Mouse (Mus musculus): ENCODE data around the gene Etfa. TPM values are rescaled to one million over a fixed set of nuclear protein-coding genes. Genes with fewer than 3 reads are reported as not detected.
A peak's percentile ranks its signal among the peaks of the same experiment; 100 is the strongest.

Gene Etfa
- polyA plus RNA-seq, 1 experiment from 2014 or later, result 182 TPM

GRCm38 (mm10) chr9:55544861-55545555 lies 33.0 kb upstream of the Etfa start:
- peaks cover 95% of the 10 kb centered on the region for H3K27me3 ChIP-seq (replicated peaks; ENCODE audit: control insufficient read depth, insufficient read depth, low read length)
- WGBS, result 1% methylated on average over 26 of the region's 30 CpGs
- peak overlapping the region; percentile 47; the same call in 1 of the 2 replicates for H3K9ac ChIP-seq (ENCODE audit: low read depth, low read length)
- H3K27ac ChIP-seq (replicated peaks; ENCODE audit: low read depth, low read length), result 0 out of 2 replicates have a peak overlapping the region, but pooled peaks have one; percentile 33
- H3K4me3 ChIP-seq (ENCODE audit: low read depth, low read length), result peak overlapping the region; percentile 43
- H3K4me2 ChIP-seq (ENCODE audit: low read depth, low read length), result peak overlapping the region; percentile 66
- peaks cover 13% of the 10 kb centered on the region; the same call in 1 of the 2 replicates for H3K4me1 ChIP-seq (ENCODE audit: control insufficient read depth, insufficient read depth, low read length)
- no peaks in the 10 kb centered on the region for H3K36me3 ChIP-seq (ENCODE audit: control insufficient read depth, insufficient read depth, low read length)
- DNase-seq (ENCODE audit: low spot score) (peak; percentile 21), ATAC-seq (ENCODE audit: low read depth) (no peak)
- H3K9me3 ChIP-seq (ENCODE audit: control insufficient read depth, low read length), result no peaks in the 10 kb centered on the region

GRCm38 (mm10) chr9:55543703-55544401 lies 31.8 kb upstream of the Etfa start:
- Histone ChIP-seq H3K27me3 (replicated peaks; ENCODE audit: control insufficient read depth, insufficient read depth, low read length) (peaks cover 95% of the 10 kb centered on the region), H3K9ac (ENCODE audit: low read depth, low read length) (peak overlapping the region; percentile 47), H3K36me3 (ENCODE audit: control insufficient read depth, insufficient read depth, low read length) (no peaks in the 10 kb centered on the region), H3K27ac (replicated peaks; ENCODE audit: low read depth, low read length) (no peak overlapping the region), H3K4me3 (ENCODE audit: low read depth, low read length) (peak overlapping the region; percentile 43), H3K4me1 (ENCODE audit: control insufficient read depth, insufficient read depth, low read length) (peaks cover 13% of the 10 kb centered on the region; the same call in 1 of the 2 replicates), H3K4me2 (ENCODE audit: low read depth, low read length) (peak overlapping the region; percentile 66), H3K9me3 (ENCODE audit: control insufficient read depth, low read length) (no peaks in the 10 kb centered on the region)
- 1% methylated on average over 46 of the region's 46 CpGs for WGBS
- ATAC-seq (ENCODE audit: low read depth), result no peak
- DNase-seq (ENCODE audit: low spot score), result peak; percentile 55

- Histone ChIP-seq H3K9me3 (ENCODE audit: control insufficient read depth, low read length) (no peaks in the 10 kb centered on the region), H3K27ac (replicated peaks; ENCODE audit: low read depth, low read length) (no peak overlapping the region), H3K4me1 (ENCODE audit: control insufficient read depth, insufficient read depth, low read length) (peaks cover 13% of the 10 kb centered on the region; the same call in 1 of the 2 replicates), H3K9ac (ENCODE audit: low read depth, low read length) (peak overlapping the region; percentile 47; the same call in 1 of the 2 replicates), H3K4me2 (ENCODE audit: low read depth, low read length) (peak overlapping the region; percentile 66; the same call in 1 of the 2 replicates), H3K36me3 (ENCODE audit: control insufficient read depth, insufficient read depth, low read length) (no peaks in the 10 kb centered on the region), H3K27me3 (replicated peaks; ENCODE audit: control insufficient read depth, insufficient read depth, low read length) (peaks cover 95% of the 10 kb centered on the region), H3K4me3 (ENCODE audit: low read depth, low read length) (peak overlapping the region; percentile 43)
- ATAC-seq (ENCODE audit: low read depth), result no peak
- WGBS, result 18% methylated on average over 8 of the region's 8 CpGs
- no peak for DNase-seq (ENCODE audit: low spot score)
These were observed 31.3 kb upstream of the Etfa start for GRCm38 (mm10) chr9:55543336-55543702.

- WGBS, result 4% methylated on average over 46 of the region's 59 CpGs
- Histone ChIP-seq H3K36me3 (ENCODE audit: control insufficient read depth, insufficient read depth, low read length) (no peaks in the 10 kb centered on the region), H3K4me3 (ENCODE audit: low read depth, low read length) (peak overlapping the region; percentile 43), H3K27me3 (replicated peaks; ENCODE audit: control insufficient read depth, insufficient read depth, low read length) (peaks cover 93% of the 10 kb centered on the region), H3K4me1 (ENCODE audit: control insufficient read depth, insufficient read depth, low read length) (peaks cover 13% of the 10 kb centered on the region; the same call in 1 of the 2 replicates), H3K27ac (replicated peaks; ENCODE audit: low read depth, low read length) (no peak overlapping the region), H3K9me3 (ENCODE audit: control insufficient read depth, low read length) (no peaks in the 10 kb centered on the region), H3K4me2 (ENCODE audit: low read depth, low read length) (peak overlapping the region; percentile 66), H3K9ac (ENCODE audit: low read depth, low read length) (peak overlapping the region; percentile 59)
- DNase-seq (ENCODE audit: low spot score) (no peak), ATAC-seq (ENCODE audit: low read depth) (no peak)
These were observed 30.6 kb upstream of the Etfa start for GRCm38 (mm10) chr9:55542366-55543325.

GRCm38 (mm10) chr9:55541681-55542365 lies 29.8 kb upstream of the Etfa start:
- no peak for ATAC-seq (ENCODE audit: low read depth)
- no peak overlapping the region for H3K27ac ChIP-seq (replicated peaks; ENCODE audit: low read depth, low read length)

GRCm38 (mm10) chr9:55540888-55541287 lies 28.8 kb upstream of the Etfa start:
- Histone ChIP-seq H3K9me3 (ENCODE audit: control insufficient read depth, low read length) (no peaks in the 10 kb centered on the region), H3K4me3 (ENCODE audit: low read depth, low read length) (peak overlapping the region; percentile 43), H3K36me3 (ENCODE audit: control insufficient read depth, insufficient read depth, low read length) (no peaks in the 10 kb centered on the region), H3K27me3 (replicated peaks; ENCODE audit: control insufficient read depth, insufficient read depth, low read length) (peaks cover 83% of the 10 kb centered on the region), H3K27ac (replicated peaks; ENCODE audit: low read depth, low read length) (no peak overlapping the region), H3K4me1 (ENCODE audit: control insufficient read depth, insufficient read depth, low read length) (0 out of 2 replicates have a peak, but pooled peaks cover 4% of the 10 kb centered on the region), H3K4me2 (ENCODE audit: low read depth, low read length) (peak overlapping the region; percentile 66), H3K9ac (ENCODE audit: low read depth, low read length) (peak overlapping the region; percentile 55)
- under 1% methylated on average over 28 of the region's 28 CpGs for WGBS
- peak; percentile 95 for DNase-seq (ENCODE audit: low spot score)
- peak; percentile 96 for ATAC-seq (ENCODE audit: low read depth)

More at GRCm38 (mm10) chr9:55541681-55542365, 29.8 kb upstream of the Etfa start:
- under 1% methylated on average over 52 of the region's 59 CpGs for WGBS
- Histone ChIP-seq H3K4me2 (ENCODE audit: low read depth, low read length) (peak overlapping the region; percentile 66), H3K4me1 (ENCODE audit: control insufficient read depth, insufficient read depth, low read length) (peaks cover 13% of the 10 kb centered on the region; the same call in 1 of the 2 replicates), H3K9ac (ENCODE audit: low read depth, low read length) (peak overlapping the region; percentile 59), H3K9me3 (ENCODE audit: control insufficient read depth, low read length) (no peaks in the 10 kb centered on the region), H3K4me3 (ENCODE audit: low read depth, low read length) (peak overlapping the region; percentile 43), H3K36me3 (ENCODE audit: control insufficient read depth, insufficient read depth, low read length) (no peaks in the 10 kb centered on the region), H3K27me3 (replicated peaks; ENCODE audit: control insufficient read depth, insufficient read depth, low read length) (peaks cover 92% of the 10 kb centered on the region)
- no peak for DNase-seq (ENCODE audit: low spot score)

- H3K4me1 ChIP-seq (ENCODE audit: control insufficient read depth, insufficient read depth, low read length), result 0 out of 2 replicates have a peak, but pooled peaks cover 4% of the 10 kb centered on the region
- H3K9ac ChIP-seq (ENCODE audit: low read depth, low read length), result peak overlapping the region; percentile 55
- peaks cover 78% of the 10 kb centered on the region for H3K27me3 ChIP-seq (replicated peaks; ENCODE audit: control insufficient read depth, insufficient read depth, low read length)
- peak overlapping the region; percentile 45; the same call in 1 of the 2 replicates for H3K27ac ChIP-seq (replicated peaks; ENCODE audit: low read depth, low read length)
- ATAC-seq (ENCODE audit: low read depth), result no peak
- H3K36me3 ChIP-seq (ENCODE audit: control insufficient read depth, insufficient read depth, low read length), result no peaks in the 10 kb centered on the region
- peak overlapping the region; percentile 66 for H3K4me2 ChIP-seq (ENCODE audit: low read depth, low read length)
- 0% methylated on average over 12 of the region's 12 CpGs for WGBS
- DNase-seq (ENCODE audit: low spot score), result no peak
- peak overlapping the region; percentile 43 for H3K4me3 ChIP-seq (ENCODE audit: low read depth, low read length)
- H3K9me3 ChIP-seq (ENCODE audit: control insufficient read depth, low read length), result no peaks in the 10 kb centered on the region
These were observed 28.3 kb upstream of the Etfa start for GRCm38 (mm10) chr9:55540391-55540770.

All from embryonic facial prominence, embryonic 14.5 days (tissue).